Mouse (Mus musculus): Measurements from ENCODE around the gene Ccdc191.

Gene Ccdc191

DNA sequence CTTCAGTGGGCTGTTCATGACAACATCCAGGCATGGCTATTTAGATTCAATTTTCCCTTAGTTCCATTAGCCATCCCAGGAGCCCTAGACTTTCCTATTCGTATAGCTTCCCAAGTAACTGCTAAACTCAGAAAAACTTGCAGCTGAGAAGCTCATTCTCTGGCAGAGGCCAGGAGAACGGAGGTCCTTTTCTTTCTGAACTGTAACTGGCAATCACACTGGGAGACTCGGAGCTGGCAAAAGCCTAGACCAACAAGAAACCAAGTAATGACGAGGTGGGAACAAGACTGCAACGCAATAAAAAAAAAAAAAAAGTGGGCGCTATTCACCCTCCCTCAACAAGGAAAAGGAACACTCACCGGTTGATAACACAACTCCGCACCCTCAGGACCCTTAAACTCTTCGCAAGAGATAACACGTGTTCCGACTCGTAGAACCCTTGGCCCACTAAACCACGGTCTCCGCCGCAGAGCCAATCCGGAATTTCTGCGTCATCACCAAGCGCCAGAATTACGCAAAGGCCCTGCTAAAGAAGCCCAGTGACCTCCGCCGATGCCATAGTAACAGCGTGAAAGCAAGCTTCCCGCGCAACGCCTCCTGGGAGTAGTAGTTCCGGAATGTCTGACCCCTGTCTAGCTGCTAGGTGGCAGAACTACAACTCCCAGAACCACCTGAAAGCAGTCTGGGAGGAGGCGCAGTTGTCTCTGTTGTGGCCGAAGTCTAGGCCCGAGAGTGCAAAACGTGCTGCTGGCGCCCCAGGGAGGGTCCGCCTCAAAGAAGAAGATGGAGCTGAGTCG lies at the start of gene Ccdc191:
Ccdc191 (plus strand) TSS at position 593 of the 797 bp plus-strand sequence.
- in situ Hi-C loops (cut with MboI, MseI), result loop anchor here in 1 of 2 experiments (10.0 kb wide), 1 partner anchor 1005 kb away; no protein-coding TSS in a partner anchor

DNA sequence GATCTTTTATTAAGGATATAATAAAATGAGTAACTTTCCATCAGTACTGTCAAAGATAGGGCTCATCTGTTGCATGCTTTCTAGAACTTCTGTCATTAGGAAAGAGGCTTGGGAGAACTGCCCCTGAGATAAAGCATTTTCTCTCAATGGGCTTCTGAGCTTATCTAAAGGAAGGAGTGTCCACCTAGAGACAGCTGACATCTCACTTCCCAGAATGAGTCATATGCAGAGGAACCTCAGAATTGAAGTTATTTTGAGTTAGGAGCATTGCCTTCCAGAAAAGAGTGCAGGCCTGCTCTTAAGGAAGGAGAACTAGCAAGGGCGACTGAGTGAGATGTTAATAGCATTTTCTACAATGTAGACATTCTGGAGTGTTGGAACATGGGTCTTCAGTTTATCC lies 48.4 kb upstream of the Ccdc191 start:
- in situ Hi-C loops (cut with MboI, MseI), result no loop called here

DNA sequence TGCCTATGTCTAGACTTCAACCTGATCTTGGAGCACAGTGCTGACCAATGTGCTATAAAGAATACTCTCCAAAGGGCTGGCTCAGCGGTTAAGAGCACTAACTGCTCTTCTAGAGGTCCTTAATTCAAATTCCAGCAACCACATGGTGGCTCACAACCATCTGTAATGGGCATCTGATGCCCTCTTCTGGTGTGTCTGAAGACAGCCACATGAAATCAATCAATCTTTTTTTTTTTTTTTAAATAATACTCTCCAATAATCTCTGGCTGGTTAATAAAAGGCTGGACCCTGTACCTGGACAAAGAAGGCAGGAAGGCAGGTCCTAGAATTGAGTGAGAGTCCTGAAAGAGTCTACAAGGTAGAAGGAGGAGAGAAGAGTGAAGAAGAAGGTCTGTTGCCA lies 39.8 kb upstream of the Ccdc191 start:
- in situ Hi-C loops (cut with MboI, MseI), result no loop called here

DNA sequence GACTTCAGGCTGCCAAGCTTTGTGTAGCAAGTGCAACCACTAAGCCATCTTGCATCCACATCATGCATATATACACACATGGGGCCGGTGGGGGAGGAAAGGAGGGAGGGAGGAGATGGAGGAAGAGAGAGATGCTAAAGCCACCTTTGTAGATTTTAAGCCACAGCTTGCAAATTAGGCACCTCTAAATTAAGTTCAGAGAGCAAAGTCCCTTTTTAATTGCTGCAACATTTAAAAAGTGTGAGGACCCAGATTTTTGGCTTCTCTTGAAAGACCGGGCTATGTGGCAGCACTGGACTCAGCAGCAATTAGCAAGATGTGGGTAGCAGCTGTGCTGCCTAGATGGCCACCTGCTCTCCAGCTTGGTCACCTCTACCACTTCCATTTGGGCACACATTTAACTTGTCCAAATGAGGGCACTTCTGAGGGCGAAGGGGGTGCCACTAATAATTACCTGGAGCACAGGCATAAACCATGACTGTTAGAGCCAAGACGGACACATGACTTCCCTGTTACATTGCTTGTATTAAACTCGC lies 30.6 kb upstream of the Ccdc191 start:
- in situ Hi-C loops (cut with MboI, MseI), result no loop called here

DNA sequence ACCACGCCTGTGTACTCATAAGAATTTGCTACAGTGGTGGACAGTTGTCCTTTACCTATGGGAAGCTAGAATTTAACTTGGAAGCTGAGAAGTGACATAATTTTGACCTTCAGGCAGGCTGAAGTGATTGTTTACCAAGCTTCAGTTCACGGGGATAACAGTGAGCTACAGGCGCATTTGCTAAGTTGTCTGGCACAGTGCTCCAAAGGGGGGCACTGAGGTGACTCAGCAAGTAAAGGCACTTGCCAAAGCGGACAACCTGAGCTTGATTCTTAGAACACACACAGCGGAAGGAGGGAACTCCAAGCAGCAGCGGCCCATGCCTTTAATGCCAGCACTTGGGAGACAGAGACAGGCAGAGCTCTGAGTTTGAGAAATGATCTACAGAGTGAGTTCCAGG lies 29.0 kb upstream of the Ccdc191 start:
- in situ Hi-C loops (cut with MboI, MseI), result no loop called here

DNA sequence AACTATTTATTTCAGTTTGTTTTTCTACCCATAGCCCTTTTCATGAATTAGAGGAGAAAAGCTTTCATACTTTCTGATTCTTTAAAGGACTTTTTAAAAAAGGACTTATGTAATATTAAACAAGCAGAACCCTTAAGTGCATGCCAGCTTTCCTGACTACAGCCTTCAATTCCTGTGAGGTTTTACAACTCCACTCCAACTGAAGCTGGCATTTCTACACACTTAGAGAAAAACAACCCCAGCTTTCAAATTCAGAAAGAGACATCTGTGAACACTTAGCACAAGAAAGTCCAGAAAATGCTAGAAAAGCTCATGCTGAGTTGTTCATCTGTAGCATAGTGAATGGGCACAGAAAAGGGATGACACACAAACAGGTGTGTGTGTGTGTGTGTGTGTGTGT lies 19.8 kb upstream of the Ccdc191 start:
- in situ Hi-C loops (cut with MboI, MseI), result no loop called here

DNA sequence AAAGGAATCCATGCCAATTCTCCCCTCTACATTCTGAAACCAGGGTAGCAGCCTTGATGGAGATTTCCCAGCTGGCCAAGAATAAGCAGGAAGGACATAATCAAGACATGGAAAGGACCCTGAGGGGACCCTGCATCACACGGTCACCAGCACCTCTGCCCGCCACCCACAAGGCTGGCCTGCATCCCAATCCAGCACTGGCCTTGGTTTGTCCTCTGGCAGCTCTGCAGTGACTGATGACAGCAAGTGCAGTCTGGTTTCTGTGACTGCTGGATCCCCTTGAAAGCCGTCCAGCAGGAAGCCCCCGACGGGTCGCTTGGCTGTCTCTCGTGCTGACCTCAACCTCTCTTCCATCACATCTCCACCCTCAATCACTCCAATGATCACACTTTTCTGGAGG lies 18.2 kb upstream of the Ccdc191 start:
- in situ Hi-C loops (cut with MboI, MseI), result no loop called here

DNA sequence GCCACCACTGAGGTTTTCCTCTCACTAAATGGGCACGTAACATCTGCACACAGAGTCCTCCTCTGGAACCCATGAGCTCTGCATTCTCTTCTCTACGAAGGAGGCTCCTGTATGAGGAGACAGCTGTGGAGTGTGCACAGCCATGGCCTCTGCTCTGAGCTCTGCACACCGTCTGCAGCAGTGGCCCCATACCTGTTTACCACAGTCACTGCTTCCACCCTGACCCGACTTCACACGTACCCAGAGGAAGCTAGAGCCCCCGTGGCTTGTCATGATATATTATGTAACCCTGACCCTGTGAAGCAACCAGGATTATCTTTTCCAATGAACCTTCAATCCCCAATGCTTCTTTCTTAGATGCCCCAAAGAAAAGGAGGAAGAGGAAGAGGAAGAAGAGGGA lies 9.8 kb upstream of the Ccdc191 start:
- in situ Hi-C loops (cut with MboI, MseI), result loop anchor here in 1 of 2 experiments (10.0 kb wide), 1 partner anchor 995 kb away; no protein-coding TSS in a partner anchor

DNA sequence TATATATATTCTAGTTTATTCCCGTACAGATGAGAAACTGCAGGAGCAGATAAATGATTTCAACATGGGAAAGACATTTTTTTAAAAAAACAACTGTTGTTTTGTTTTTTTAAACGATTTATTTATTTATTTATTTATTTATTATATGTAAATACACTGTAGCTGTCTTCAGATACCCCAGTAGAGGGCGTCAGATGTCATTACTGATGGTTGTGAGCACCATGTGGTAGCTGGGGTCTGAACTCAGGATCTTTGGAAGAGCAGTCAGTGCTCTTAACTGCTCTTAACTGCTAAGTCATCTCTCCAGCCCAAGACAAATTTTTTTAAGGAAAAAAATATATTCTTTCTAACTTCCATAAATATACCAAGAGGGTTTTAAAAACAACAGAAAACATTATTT lies 8.0 kb upstream of the Ccdc191 start:
- in situ Hi-C loops (cut with MboI, MseI), result loop anchor here in 1 of 2 experiments (10.0 kb wide), 1 partner anchor 997 kb away; no protein-coding TSS in a partner anchor

DNA sequence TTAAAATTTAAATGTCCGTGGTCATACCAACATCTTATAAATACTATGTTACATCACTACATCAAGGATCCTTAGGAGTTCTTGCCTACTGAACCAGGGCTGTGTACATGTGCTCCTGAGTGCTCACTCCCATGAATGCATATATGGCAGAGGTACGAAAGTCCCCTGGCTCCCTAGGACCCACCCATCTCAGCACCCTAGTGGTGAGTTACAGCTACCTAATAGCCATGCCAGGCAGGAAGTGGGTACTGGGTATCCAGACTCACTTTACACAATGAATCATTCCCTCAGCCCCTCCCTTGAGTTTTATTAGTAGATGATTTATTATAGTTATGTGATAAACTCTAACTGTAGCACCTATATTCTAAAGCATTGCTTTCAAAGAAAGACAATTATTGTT lies 7.3 kb upstream of the Ccdc191 start:
- in situ Hi-C loops (cut with MboI, MseI), result loop anchor here in 1 of 2 experiments (10.0 kb wide), 1 partner anchor 998 kb away; no protein-coding TSS in a partner anchor

DNA sequence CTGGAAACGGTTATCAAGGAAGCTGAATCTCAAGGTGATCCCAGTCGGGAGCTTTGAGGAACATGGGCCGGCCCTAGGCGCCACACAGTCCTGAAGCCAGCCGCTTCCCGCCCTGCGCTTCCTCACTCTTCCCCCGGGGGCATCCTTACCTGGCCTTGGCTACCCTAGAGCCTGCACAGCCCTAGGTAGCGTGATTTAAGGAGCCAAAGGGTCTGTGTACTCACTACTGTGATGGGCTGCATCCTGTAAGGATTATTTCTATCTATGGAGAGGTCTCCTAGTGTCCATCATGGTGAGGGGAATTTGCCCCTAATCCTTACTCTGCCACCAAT lies 371 bp downstream of the Ccdc191 start:
- in situ Hi-C loops (cut with MboI, MseI), result no loop called here

DNA sequence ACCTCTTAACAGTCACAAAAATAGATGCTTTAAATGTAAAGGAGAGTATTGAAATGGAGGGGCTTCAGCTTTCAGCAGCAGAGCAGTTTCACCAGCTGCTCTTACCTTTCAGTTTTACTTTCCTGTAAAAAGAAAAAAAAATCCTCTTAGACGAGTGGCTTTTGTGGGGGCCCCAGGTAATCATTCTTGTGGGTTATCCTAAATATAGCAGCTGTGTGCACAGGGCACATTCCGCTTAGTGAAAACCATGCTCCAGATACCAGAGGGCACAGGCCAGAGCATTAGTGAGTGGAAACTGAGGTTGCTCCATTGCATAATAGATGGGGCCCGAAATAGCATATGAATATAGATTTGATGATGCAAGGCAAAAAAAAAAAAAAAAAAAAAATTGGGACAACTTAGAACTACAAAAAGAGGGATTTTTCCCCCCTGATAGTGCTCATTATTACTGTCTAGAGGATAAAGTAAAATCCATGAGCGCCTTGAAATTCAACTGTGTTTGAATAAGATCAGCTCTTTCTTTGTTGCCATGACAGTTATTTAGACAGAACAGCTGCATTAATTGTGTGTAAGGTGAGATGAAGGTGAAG lies 1.2 kb downstream of the Ccdc191 start:
- in situ Hi-C loops (cut with MboI, MseI), result no loop called here

DNA sequence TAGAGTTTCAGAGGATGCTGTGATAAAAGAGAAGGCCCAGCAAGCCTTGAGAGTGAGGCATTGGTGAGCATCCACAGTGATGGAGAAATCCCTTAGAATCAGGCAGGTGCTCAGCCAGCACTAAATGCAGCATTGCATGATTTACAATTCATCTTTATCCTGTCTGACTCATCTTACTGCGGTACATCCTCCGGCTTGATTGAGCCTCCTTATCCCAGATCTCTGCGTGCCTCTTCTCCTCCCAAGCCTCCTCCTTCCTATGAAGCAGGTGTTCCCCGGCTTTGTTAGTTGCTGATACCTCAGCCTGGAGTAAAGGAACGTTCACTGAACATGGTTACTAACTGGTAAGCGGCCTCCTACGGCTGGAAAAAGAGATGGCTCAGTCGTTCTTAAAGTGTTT lies 4.9 kb downstream of the Ccdc191 start:
- in situ Hi-C loops (cut with MboI, MseI), result no loop called here

DNA sequence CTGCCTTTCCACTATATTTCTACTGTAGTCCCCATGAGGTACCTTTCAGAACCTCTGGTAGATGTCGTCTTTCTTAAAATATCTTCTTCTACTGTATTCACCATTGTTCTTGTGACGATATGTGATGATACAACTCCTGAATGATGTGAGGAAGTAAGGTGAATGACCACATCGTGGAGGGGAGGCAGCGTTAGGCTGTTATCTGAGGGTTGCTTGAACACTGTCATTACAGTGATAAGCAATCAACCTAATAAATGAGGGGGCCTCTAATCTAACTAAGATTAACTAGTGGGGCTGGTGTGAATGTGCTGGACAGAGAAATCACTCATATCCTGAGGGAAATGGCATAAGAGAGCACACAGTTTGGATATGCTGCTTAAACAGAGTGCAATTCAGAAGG lies 10.5 kb downstream of the Ccdc191 start:
- in situ Hi-C loops (cut with MboI, MseI), result no loop called here

DNA sequence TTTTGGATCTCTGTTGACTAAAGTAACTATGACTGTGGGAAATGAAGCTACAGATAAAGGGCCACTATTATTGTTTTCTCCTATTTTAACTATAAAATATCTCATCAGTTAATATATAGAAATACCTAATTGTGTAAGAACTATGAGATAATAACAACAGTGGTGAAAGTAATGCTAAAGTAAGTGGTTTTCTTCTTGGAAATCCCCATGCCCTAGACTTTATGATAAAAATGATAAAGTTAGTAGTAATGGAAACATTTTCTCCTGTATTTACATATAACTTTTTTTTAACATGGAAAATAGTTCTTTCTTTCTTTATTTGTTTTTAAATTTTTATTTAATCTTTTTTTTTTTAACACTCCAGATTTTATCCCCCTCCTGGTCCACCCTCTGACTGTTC lies 11.0 kb downstream of the Ccdc191 start:
- in situ Hi-C loops (cut with MboI, MseI), result no loop called here

DNA sequence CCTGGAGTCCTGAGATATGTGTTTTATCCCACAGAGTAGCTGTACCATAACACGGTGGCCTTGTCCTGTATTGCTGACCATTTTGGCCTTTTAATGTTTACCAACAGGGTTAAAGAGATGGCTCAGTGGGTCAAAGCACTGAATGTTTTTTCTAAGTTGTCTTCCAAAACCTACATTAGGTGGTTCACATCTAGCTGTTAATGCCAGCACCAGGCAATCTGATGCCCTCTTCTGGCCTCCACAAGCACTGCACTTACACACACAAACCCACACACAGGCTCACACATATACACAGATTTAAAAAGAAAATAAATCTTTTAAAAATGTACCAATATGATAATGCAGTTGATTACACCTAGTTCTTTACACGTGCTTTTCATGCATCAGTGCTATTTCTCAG lies 19.3 kb downstream of the Ccdc191 start:
- in situ Hi-C loops (cut with MboI, MseI), result no loop called here

DNA sequence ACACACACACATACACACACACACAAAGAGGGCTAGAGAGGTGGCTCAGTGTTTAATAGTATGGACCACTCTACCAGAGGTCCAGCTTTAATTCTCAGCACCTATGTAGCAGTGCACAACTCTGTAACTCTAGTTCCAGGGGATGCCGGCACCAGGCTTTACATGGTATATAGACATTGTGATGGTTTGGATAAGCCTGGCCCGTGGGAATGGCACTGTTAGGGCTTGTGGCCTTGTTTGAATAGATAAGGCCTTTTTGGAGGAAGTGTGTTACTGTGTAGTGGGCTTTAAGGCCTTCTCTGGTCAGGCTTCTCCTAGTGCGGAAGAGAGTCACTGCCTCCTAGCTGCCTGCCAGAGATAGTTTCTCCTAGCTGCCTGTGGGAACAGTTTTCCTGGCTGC lies 29.3 kb downstream of the Ccdc191 start:
- in situ Hi-C loops (cut with MboI, MseI), result no loop called here

DNA sequence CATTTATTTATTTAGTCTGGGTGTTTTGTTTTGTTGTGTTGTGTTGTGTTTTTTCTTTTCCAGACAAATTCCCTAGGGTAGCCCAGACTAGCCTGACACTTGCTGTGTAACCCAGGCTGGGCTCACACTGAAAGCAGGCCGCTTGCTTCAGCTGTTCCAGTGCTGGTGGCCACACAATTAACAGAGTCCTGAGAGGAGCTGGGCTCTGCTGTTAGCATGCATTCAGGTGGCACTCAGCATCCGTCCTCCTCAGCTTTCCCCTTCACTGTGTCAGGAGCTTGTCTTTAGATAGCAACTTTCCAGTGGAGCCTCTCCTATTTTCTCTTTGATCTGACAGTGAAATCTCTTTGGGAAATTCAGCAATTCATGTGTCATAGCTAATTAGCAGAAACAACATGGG lies 32.4 kb downstream of the Ccdc191 start:
- in situ Hi-C loops (cut with MboI, MseI), result no loop called here

DNA sequence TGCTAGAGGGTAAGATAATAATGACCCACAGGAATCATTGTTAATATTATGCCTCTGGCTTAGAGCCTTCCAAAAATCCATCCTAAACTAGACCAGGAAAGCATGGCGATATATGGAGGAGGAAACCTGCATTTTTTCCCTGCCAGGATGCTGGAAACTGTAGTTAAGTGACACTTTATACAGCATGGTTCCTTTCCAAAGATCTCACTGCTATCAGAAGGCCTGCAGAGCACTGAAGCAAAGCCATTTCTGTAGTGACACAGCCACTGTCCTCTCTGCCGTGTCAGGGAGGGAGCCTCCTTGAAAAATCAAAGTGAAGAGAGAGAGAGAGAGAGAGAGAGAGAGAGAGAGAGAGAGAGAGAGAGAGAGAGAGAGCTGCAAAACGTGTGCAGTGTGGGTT lies 33.0 kb downstream of the Ccdc191 start:
- in situ Hi-C loops (cut with MboI, MseI), result no loop called here

DNA sequence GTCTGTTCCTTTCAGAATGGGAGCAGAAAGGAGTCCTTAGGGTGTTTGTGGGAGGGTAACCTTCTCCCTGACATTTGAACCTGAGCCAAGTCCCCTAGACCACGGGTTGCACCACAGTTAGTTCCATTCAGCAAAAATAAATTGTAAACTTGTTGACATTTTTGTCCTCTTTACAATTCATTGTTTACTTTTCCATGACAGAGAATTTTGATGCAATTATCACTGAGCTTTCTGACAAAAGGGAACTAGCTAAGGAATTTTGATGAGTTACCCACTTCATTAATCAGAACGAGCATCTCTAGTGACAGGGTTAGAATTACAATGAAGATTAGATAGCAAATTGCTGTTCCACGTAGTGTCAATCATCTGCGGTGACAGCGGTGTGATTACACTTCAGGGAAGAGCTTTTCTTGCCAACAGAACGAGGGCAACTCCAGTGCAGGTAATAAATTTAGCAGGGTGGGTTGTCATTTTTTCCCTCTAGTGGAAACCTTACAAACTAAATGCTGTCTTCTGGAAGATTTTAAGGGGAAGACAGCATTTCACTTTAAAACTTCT lies 35.5 kb downstream of the Ccdc191 start:
- in situ Hi-C loops (cut with MboI, MseI), result no loop called here

DNA sequence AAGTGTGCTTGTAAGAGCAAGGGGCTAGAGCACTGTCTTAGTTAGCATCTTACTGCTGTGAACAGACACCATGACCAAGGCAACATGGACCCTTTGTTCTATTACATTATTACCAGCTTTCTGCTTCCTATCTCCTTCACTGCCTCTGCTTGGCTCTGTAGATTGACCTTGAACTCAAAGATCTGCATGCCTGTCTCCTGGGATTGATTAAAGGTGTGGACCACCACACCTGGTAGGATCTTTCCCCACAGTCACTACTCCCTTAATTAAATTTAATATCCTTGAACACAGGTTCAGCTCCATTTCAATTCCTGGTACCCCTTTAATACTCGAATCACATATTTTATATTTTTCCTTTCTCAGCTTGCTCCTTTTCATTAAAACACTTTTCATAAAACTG lies 36.2 kb downstream of the Ccdc191 start:
- in situ Hi-C loops (cut with MboI, MseI), result no loop called here

DNA sequence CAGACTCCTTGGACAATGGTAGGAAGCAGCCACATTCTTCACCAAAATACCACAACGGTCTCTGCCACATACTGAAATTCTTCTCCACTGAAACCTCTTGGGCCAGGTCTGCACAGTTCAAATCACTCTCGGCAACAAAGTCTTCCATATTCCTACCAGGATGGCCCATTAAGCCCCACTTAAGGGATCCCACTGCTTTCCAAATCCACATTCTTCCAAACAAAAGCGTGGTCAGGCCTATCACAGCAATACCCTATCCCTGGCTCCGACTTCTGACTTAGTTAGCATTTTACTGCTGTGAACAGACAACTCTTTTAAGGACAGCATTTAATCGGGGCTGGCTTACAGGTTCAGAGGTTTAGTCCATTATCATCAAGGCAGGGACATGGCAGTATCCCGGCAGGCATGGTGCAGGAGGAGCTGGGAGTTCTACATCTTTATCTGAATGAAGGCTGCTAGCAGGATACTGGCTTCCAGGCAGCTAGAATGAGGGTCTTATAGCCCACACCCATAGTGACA lies 36.8 kb downstream of the Ccdc191 start, which contains the start of gene Qtrt2:
Qtrt2 (minus strand) TSS at position 469 of the 519 bp plus-strand sequence.
- in situ Hi-C loops (cut with MboI, MseI), result no loop called here
